Mouse (Mus musculus) kidney, adult 8-10 months (tissue): ENCODE results near the gene H6pd.

ENCODE experiments used
- DNase-seq, 2 experiments: peaks; one replicate each; pipeline ENCODE4 v3.0.0; 2022

The H6pd gene

GRCm38 (mm10) chr4:149942831-149943741 lies 65.7 kb downstream of the H6pd start:
- DNase-seq: no peak

GRCm38 (mm10) chr4:149941067-149941755 lies 67.6 kb downstream of the H6pd start:
- no peak for DNase-seq

GRCm38 (mm10) chr4:149938701-149939100 lies 70.1 kb downstream of the H6pd start:
- DNase-seq: no peak

GRCm38 (mm10) chr4:149936921-149937320 lies 71.9 kb downstream of the H6pd start:
- no peak for DNase-seq

- no peak for DNase-seq
Measured at GRCm38 (mm10) chr4:149935470-149935869, 73.4 kb downstream of the H6pd start.

- DNase-seq: no peak
Measured at GRCm38 (mm10) chr4:149933519-149934245, 75.1 kb downstream of the H6pd start.

- DNase-seq: no peak
Measured at GRCm38 (mm10) chr4:149933025-149933424, 75.8 kb downstream of the H6pd start.

- DNase-seq: no peak
Measured at GRCm38 (mm10) chr4:149932108-149932815, 76.6 kb downstream of the H6pd start.

- no peak for DNase-seq
Measured at GRCm38 (mm10) chr4:149930755-149931154, 78.1 kb downstream of the H6pd start.
